18 mouse cellular contexts compared by ENCODE assay signal in the genomic region with DNA sequence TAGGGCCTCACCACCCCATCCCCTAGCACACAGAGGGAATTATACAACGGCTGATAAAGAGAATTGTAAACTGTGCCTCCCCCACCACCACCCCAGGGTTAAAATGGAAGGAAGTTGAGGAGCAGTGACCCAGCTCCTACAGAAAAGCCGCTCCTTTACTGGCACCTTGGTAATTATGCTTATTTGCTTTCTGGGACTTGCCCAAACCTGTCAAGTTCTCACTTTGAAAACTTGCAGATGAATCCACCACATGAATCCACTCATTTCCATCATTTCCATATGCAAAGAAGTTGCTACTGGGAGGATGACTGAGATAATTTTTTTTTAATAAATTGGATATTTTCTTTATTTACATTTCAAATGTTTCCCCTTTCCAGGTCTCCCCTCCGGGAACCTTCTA.
"Had no signal": no experiment of that assay in that cellular context is flagged by ENCODE, and none has a peak within 500 bp of the region (broad histone marks: within the 10 kb centered on the region; RNA-seq: fewer than 3 reads in every experiment).

No protein-coding gene starts in this region.

- H3K9me3 ChIP-seq: midbrain, embryonic 10.5 days; midbrain, embryonic 13.5 days; midbrain, embryonic 15.5 days; neural tube, embryonic 13.5 days; neural tube, embryonic 15.5 days had no signal

- H3K27ac ChIP-seq: midbrain, embryonic 10.5 days; midbrain, embryonic 13.5 days; midbrain, embryonic 15.5 days; neural tube, embryonic 13.5 days; neural tube, embryonic 15.5 days had no signal

- H3K4me3 ChIP-seq: midbrain, embryonic 10.5 days; midbrain, embryonic 13.5 days; midbrain, embryonic 15.5 days; myocyte; neural tube, embryonic 13.5 days; neural tube, embryonic 15.5 days had no signal

- H3K9ac ChIP-seq: lung, embryonic 14.5 days; midbrain, embryonic 13.5 days; midbrain, embryonic 15.5 days; neural tube, embryonic 13.5 days; neural tube, embryonic 15.5 days had no signal

- H3K4me1 ChIP-seq: midbrain, embryonic 10.5 days; midbrain, embryonic 13.5 days; midbrain, embryonic 15.5 days; neural tube, embryonic 13.5 days; neural tube, embryonic 15.5 days had no signal

- H3K4me2 ChIP-seq: lung, embryonic 14.5 days; midbrain, embryonic 13.5 days; midbrain, embryonic 15.5 days; neural tube, embryonic 13.5 days; neural tube, embryonic 15.5 days had no signal

- H3K27me3 ChIP-seq: midbrain, embryonic 13.5 days; midbrain, embryonic 15.5 days; neural tube, embryonic 13.5 days; neural tube, embryonic 15.5 days had no signal

- DNase-seq: lung, adult 18-20 months; lung, embryonic 14.5 days; lung, postnatal 10 days; lung, postnatal 4 days; retina, postnatal 1 day; right cerebral cortex, adult 18-20 months; right cerebral cortex, postnatal 25 days; right cerebral cortex, postnatal 4 days; spleen, adult 18-20 months; thymus, adult 18-20 months; thymus, postnatal 14 days; thymus, postnatal 36 days had no signal

- ATAC-seq: midbrain, embryonic 13.5 days; midbrain, embryonic 15.5 days had no signal

- H3K36me3 ChIP-seq: midbrain, embryonic 10.5 days; midbrain, embryonic 13.5 days; midbrain, embryonic 15.5 days; neural tube, embryonic 13.5 days; neural tube, embryonic 15.5 days had no signal
